23 mouse cellular contexts compared by ENCODE assay signal in the genomic region with DNA sequence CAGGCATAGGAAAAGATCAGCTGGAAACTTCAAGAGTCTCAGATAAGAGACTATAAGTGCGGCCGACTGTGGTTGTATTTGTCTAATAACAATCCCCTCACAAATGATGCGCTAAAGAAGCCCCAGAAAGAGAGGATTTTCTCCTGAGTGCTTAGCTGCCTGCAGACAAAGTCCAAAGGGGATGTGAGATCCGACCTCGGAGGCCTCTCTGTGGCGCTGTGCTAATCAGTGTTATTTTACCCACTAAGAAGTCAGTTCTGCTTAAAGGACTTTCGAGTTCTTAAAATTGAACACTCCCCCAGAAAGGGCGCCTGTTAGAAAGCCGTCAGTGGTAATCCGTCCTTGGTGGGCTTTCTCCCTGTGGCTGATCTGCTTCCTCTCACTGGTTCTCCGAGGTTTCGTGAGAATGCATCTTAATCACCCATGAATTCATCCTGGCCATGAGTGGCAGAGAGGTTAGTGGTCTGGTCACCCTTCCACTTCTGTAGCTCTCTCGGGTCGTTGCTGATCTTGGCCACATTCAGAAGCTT.
DNase-seq lines count a peak whose midpoint lies in the region; ATAC-seq lines count a peak whose summit lies in the region.
"Had no signal": no experiment of that assay in that cellular context is flagged by ENCODE, and none has a peak within 500 bp of the region (broad histone marks: within the 10 kb centered on the region; RNA-seq: fewer than 3 reads in every experiment).

No protein-coding gene starts in this region.

- H3K9me3 ChIP-seq in forebrain, embryonic 11.5 days (ENCODE audit: control insufficient read depth, low read length): no peaks in the 10 kb centered on the region
- no peaks in the 10 kb centered on the region for H3K9me3 ChIP-seq in forebrain, embryonic 16.5 days (ENCODE audit: control insufficient read depth, low read length)
- no peaks in the 10 kb centered on the region for H3K9me3 ChIP-seq in forebrain, embryonic 14.5 days (replicated peaks; ENCODE audit: control insufficient read depth, low read length)
- H3K9me3 ChIP-seq in midbrain, embryonic 16.5 days (replicated peaks; ENCODE audit: control insufficient read depth, low read length, poor library complexity, severe bottlenecking): no peaks in the 10 kb centered on the region
- H3K9me3 ChIP-seq: embryonic facial prominence, embryonic 12.5 days; limb, embryonic 12.5 days; liver, embryonic 13.5 days; lung, embryonic 15.5 days had no signal

- peak overlapping the region; percentile 27; the same call in 1 of the 2 replicates for H3K4me2 ChIP-seq in forebrain, embryonic 11.5 days (ENCODE audit: low read depth, low read length, severe bottlenecking)
- H3K4me2 ChIP-seq in forebrain, embryonic 16.5 days (ENCODE audit: low read length): no peak overlapping the region
- H3K4me2 ChIP-seq in forebrain, embryonic 14.5 days (ENCODE audit: low read length): no peak overlapping the region
- H3K4me2 ChIP-seq in midbrain, embryonic 16.5 days (ENCODE audit: low read length): peak overlapping the region; percentile 23
- H3K4me2 ChIP-seq: embryonic facial prominence, embryonic 12.5 days; limb, embryonic 12.5 days; liver, embryonic 13.5 days; lung, embryonic 15.5 days had no signal

- H3K4me3 ChIP-seq in forebrain, embryonic 11.5 days (ENCODE audit: low read depth, low read length): no peak overlapping the region
- no peak overlapping the region for H3K4me3 ChIP-seq in forebrain, embryonic 16.5 days (replicated peaks; ENCODE audit: low read length)
- H3K4me3 ChIP-seq in forebrain, embryonic 14.5 days (ENCODE audit: low read depth, low read length): no peak overlapping the region
- H3K4me3 ChIP-seq in midbrain, embryonic 16.5 days (ENCODE audit: low read depth, low read length): no peak overlapping the region
- H3K4me3 ChIP-seq: embryonic facial prominence, embryonic 12.5 days; hindbrain, embryonic 10.5 days; limb, embryonic 12.5 days; liver, embryonic 13.5 days; lung, embryonic 15.5 days had no signal

- no peaks in the 10 kb centered on the region; the same call in 1 of the 2 replicates for H3K27me3 ChIP-seq in forebrain, embryonic 11.5 days (ENCODE audit: control insufficient read depth, insufficient read depth, low read length)
- no peaks in the 10 kb centered on the region for H3K27me3 ChIP-seq in forebrain, embryonic 16.5 days (replicated peaks; ENCODE audit: control insufficient read depth, insufficient read depth, low read length)
- H3K27me3 ChIP-seq in forebrain, embryonic 14.5 days (replicated peaks; ENCODE audit: control insufficient read depth, insufficient read depth, low read length): no peaks in the 10 kb centered on the region
- H3K27me3 ChIP-seq in midbrain, embryonic 16.5 days (ENCODE audit: control insufficient read depth, insufficient read depth, low read depth, low read length): no peaks in the 10 kb centered on the region
- H3K27me3 ChIP-seq: embryonic facial prominence, embryonic 12.5 days; liver, embryonic 13.5 days; lung, embryonic 15.5 days; Patski had no signal

- no peak overlapping the region for H3K27ac ChIP-seq in forebrain, embryonic 11.5 days (ENCODE audit: low read depth, low read length)
- no peak overlapping the region for H3K27ac ChIP-seq in forebrain, embryonic 16.5 days (ENCODE audit: low read length)
- no peak overlapping the region for H3K27ac ChIP-seq in forebrain, embryonic 14.5 days (ENCODE audit: low read depth, low read length)
- H3K27ac ChIP-seq in midbrain, embryonic 16.5 days (ENCODE audit: low read length): no peak overlapping the region
- H3K27ac ChIP-seq: embryonic facial prominence, embryonic 12.5 days; hindbrain, embryonic 10.5 days; hindbrain, postnatal 0 days; limb, embryonic 12.5 days; liver, embryonic 13.5 days; lung, embryonic 15.5 days; macrophage had no signal

- H3K9ac ChIP-seq in forebrain, embryonic 11.5 days (ENCODE audit: low read length): no peak overlapping the region
- H3K9ac ChIP-seq in forebrain, embryonic 16.5 days (replicated peaks; ENCODE audit: low read depth, low read length): no peak overlapping the region
- H3K9ac ChIP-seq in forebrain, embryonic 14.5 days (ENCODE audit: low read length): peak overlapping the region; percentile 38; the same call in 1 of the 2 replicates
- peak overlapping the region; percentile 20; the same call in 1 of the 2 replicates for H3K9ac ChIP-seq in midbrain, embryonic 16.5 days (ENCODE audit: low read depth, low read length)
- H3K9ac ChIP-seq: embryonic facial prominence, embryonic 12.5 days; limb, embryonic 12.5 days; liver, embryonic 13.5 days; lung, embryonic 15.5 days had no signal

- peak; percentile 43 for ATAC-seq in forebrain, embryonic 11.5 days (replicated peaks; ENCODE audit: low FRiP score)
- ATAC-seq in forebrain, embryonic 16.5 days: no peak
- ATAC-seq in forebrain, embryonic 14.5 days: no peak
- ATAC-seq in midbrain, embryonic 16.5 days: no peak
- ATAC-seq: CD4-positive, CD25-positive, alpha-beta regulatory T cell, adult 4 months; hindbrain, postnatal 0 days; intestine, postnatal 0 days; Patski had no signal

- no peaks in the 10 kb centered on the region for H3K36me3 ChIP-seq in forebrain, embryonic 11.5 days (ENCODE audit: control insufficient read depth, insufficient read depth, low read length)
- H3K36me3 ChIP-seq in forebrain, embryonic 16.5 days (ENCODE audit: control insufficient read depth, insufficient read depth): no peaks in the 10 kb centered on the region
- no peaks in the 10 kb centered on the region for H3K36me3 ChIP-seq in forebrain, embryonic 14.5 days (ENCODE audit: control insufficient read depth, insufficient read depth, low read length)
- H3K36me3 ChIP-seq in midbrain, embryonic 16.5 days (ENCODE audit: control insufficient read depth, insufficient read depth, low read length): no peaks in the 10 kb centered on the region
- H3K36me3 ChIP-seq: limb, embryonic 12.5 days; liver, embryonic 13.5 days; lung, embryonic 15.5 days had no signal

- 19% methylated on average over 14 of the region's 14 CpGs for WGBS in forebrain, embryonic 11.5 days
- 6% methylated on average over 14 of the region's 14 CpGs for WGBS in forebrain, embryonic 16.5 days
- 4% methylated on average over 14 of the region's 14 CpGs for WGBS in forebrain, embryonic 14.5 days
- WGBS in midbrain, embryonic 16.5 days: 11% methylated on average over 14 of the region's 14 CpGs

- DNase-seq in forebrain, embryonic 11.5 days (ENCODE audit: low spot score): no peak
- peak; percentile 15 for DNase-seq in embryo, embryonic 10 days (ENCODE audit: low spot score)
- peak; percentile 10 for DNase-seq in forebrain, embryonic 14.5 days (ENCODE audit: low spot score)
- no peak for DNase-seq in gastrocnemius, postnatal 4 days (ENCODE audit: low spot score in 2 of 2)
- no peak for DNase-seq in spleen, postnatal 36 days (ENCODE audit: low spot score in 2 of 2)
- DNase-seq: adrenal gland, postnatal 14 days; cerebellum, adult 11-12 months; cerebellum, postnatal 14 days; gastrocnemius, postnatal 25 days; kidney, postnatal 10 days; liver, embryonic 13.5 days; right cerebral cortex, adult 18-20 months had no signal

- peaks cover 7% of the 10 kb centered on the region for H3K4me1 ChIP-seq in forebrain, embryonic 11.5 days (replicated peaks; ENCODE audit: control insufficient read depth, insufficient read depth, low read length)
- 0 out of 2 replicates have a peak, but pooled peaks cover 3% of the 10 kb centered on the region for H3K4me1 ChIP-seq in forebrain, embryonic 16.5 days (replicated peaks; ENCODE audit: control insufficient read depth, insufficient read depth, low read length)
- peaks cover 18% of the 10 kb centered on the region for H3K4me1 ChIP-seq in forebrain, embryonic 14.5 days (ENCODE audit: control insufficient read depth, insufficient read depth, low read length)
- H3K4me1 ChIP-seq in midbrain, embryonic 16.5 days (ENCODE audit: control insufficient read depth, insufficient read depth, low read length): peaks cover 4% of the 10 kb centered on the region
- H3K4me1 ChIP-seq: lung, embryonic 15.5 days had no signal

Comparison
In these comparisons a context has a peak if more than half of its experiments do, and no peak if none do; other contexts are left out.
1. DNase-seq: peak in embryo, embryonic 10 days (single experiment) and forebrain, embryonic 14.5 days (single experiment); none in forebrain, embryonic 11.5 days (single experiment), gastrocnemius, postnatal 4 days (0 of 2) and spleen, postnatal 36 days (0 of 2).
2. H3K4me2 ChIP-seq: peak in forebrain, embryonic 11.5 days (single experiment) and midbrain, embryonic 16.5 days (single experiment); none in forebrain, embryonic 16.5 days (single experiment) and forebrain, embryonic 14.5 days (single experiment).
3. H3K9ac ChIP-seq: peak in forebrain, embryonic 14.5 days (single experiment) and midbrain, embryonic 16.5 days (single experiment); none in forebrain, embryonic 11.5 days (single experiment) and forebrain, embryonic 16.5 days (single experiment).